Comparison of ENCODE assay signal across 25 mouse cellular contexts in genomic region chr1:166803928-166804327, GRCm38 (mm10).
"Had no signal": no experiment of that assay in that cellular context is flagged by ENCODE, and none has a peak within 500 bp of the region (broad histone marks: within the 10 kb centered on the region; RNA-seq: fewer than 3 reads in every experiment).

No protein-coding gene starts in this region.

- DNase-seq: gastrocnemius, postnatal 14 days; gastrocnemius, postnatal 36 days; heart, adult 11 months; heart, adult 2 months; heart, postnatal 14 days; heart, postnatal 36 days; kidney, adult 18-20 months; kidney, adult 8-10 months; kidney, postnatal 10 days; kidney, postnatal 25 days; kidney, postnatal 4 days; layer of hippocampus, adult 9-11 months; layer of hippocampus, postnatal 36 days; left cerebral cortex, postnatal 4 days had no signal

- H3K4me2 ChIP-seq: heart, embryonic 11.5 days; heart, embryonic 13.5 days; heart, embryonic 15.5 days; hindbrain, embryonic 13.5 days; hindbrain, embryonic 15.5 days; limb, embryonic 13.5 days; limb, embryonic 15.5 days; liver, embryonic 12.5 days had no signal

- H3K4me1 ChIP-seq: heart, embryonic 13.5 days; heart, embryonic 15.5 days; limb, embryonic 13.5 days; limb, embryonic 15.5 days; liver, embryonic 12.5 days had no signal

- H3K36me3 ChIP-seq: heart, embryonic 13.5 days; heart, embryonic 15.5 days; hindbrain, embryonic 13.5 days; hindbrain, embryonic 15.5 days; limb, embryonic 13.5 days; limb, embryonic 15.5 days; liver, embryonic 12.5 days had no signal

- H3K9ac ChIP-seq: heart, embryonic 13.5 days; heart, embryonic 15.5 days; hindbrain, embryonic 13.5 days; hindbrain, embryonic 15.5 days; limb, embryonic 13.5 days; limb, embryonic 15.5 days; liver, embryonic 12.5 days; liver, embryonic 14.5 days had no signal

- H3K4me3 ChIP-seq: heart, adult 2 months; heart, embryonic 13.5 days; heart, embryonic 15.5 days; hindbrain, embryonic 13.5 days; hindbrain, embryonic 15.5 days; limb, embryonic 13.5 days; limb, embryonic 15.5 days; liver, embryonic 12.5 days had no signal

- ATAC-seq: hindbrain, postnatal 0 days; intestine, embryonic 16.5 days; liver, embryonic 12.5 days had no signal

- H3K9me3 ChIP-seq: heart, embryonic 13.5 days; heart, embryonic 15.5 days; hindbrain, embryonic 13.5 days; hindbrain, embryonic 15.5 days; limb, embryonic 13.5 days; limb, embryonic 15.5 days; liver, embryonic 12.5 days had no signal

- H3K27me3 ChIP-seq: heart, embryonic 13.5 days; heart, embryonic 15.5 days; hindbrain, embryonic 13.5 days; hindbrain, embryonic 15.5 days; limb, embryonic 13.5 days; limb, embryonic 15.5 days; liver, embryonic 12.5 days had no signal

- H3K27ac ChIP-seq: heart, adult 2 months; heart, embryonic 13.5 days; heart, embryonic 15.5 days; hindbrain, embryonic 13.5 days; hindbrain, embryonic 15.5 days; hindbrain, postnatal 0 days; limb, embryonic 13.5 days; limb, embryonic 15.5 days; liver, embryonic 12.5 days; liver, embryonic 14.5 days had no signal
